Mouse (Mus musculus) erythroblast, embryonic 14.5 days (primary cell): ENCODE measurements around the gene Patj. TPM values are rescaled to one million over a fixed set of nuclear protein-coding genes. Genes with fewer than 3 reads are reported as not detected.

Experiments used
- H3K27me3 ChIP-seq: 2 replicates; pipeline ENCODE4 v1.6.1; 2012; ENCODE audit warnings: inconsistent platforms; ENCODE audit not compliant: control insufficient read depth
- H3K36me3 ChIP-seq: 2 replicates; pipeline ENCODE4 v1.6.1; 2012; ENCODE audit warnings: mild to moderate bottlenecking, inconsistent platforms; ENCODE audit not compliant: control insufficient read depth
- H3K4me1 ChIP-seq: 2 replicates; pipeline ENCODE4 v1.6.1; 2012; ENCODE audit warnings: inconsistent platforms; ENCODE audit not compliant: control insufficient read depth
- H3K4me3 ChIP-seq: replicated peaks from 2 replicates; pipeline ENCODE3; 2012; ENCODE audit warnings: moderate library complexity, mild to moderate bottlenecking, inconsistent platforms
- H3K9me3 ChIP-seq: 2 replicates; pipeline ENCODE4 v1.6.1; 2012; ENCODE audit warnings: low read length, inconsistent platforms, mixed read lengths; ENCODE audit not compliant: control insufficient read depth
- GATA1 ChIP-seq: IDR thresholded peaks from 2 replicates; pipeline ENCODE4 v1.6.1; 2012; ENCODE audit warnings: low read length, inconsistent platforms, mixed read lengths
- TAL1 ChIP-seq: IDR thresholded peaks from 3 replicates; pipeline ENCODE4 v1.6.1; 2012; ENCODE audit warnings: low read length, inconsistent platforms, mixed read lengths
- polyA plus RNA-seq: library from polyadenylated mRNA; stranded (reverse); fragments of >175 nt; gene quantifications from 2 replicates; pipeline ENCODE4 v1.2.3, GENCODE M21; 2012

Gene Patj
- polyA plus RNA-seq, 1 experiment: not detected

- H3K4me3 ChIP-seq: no peak overlapping the region
- H3K4me1 ChIP-seq: no peaks in the 10 kb centered on the region
- no peaks in the 10 kb centered on the region for H3K36me3 ChIP-seq
- no peaks in the 10 kb centered on the region for H3K9me3 ChIP-seq
- no peaks in the 10 kb centered on the region for H3K27me3 ChIP-seq
- no peak for TF ChIP-seq TAL1
- TF ChIP-seq GATA1: no peak
Measured at GRCm38 (mm10) chr4:98577275-98577674, 181.7 kb downstream of the Patj start.

- Histone ChIP-seq H3K27me3 (no peaks in the 10 kb centered on the region), H3K4me1 (no peaks in the 10 kb centered on the region), H3K36me3 (no peaks in the 10 kb centered on the region), H3K9me3 (no peaks in the 10 kb centered on the region), H3K4me3 (no peak overlapping the region)
- TF ChIP-seq TAL1 (no peak), GATA1 (no peak)
Measured at GRCm38 (mm10) chr4:98577957-98578541, 182.5 kb downstream of the Patj start.

- no peak overlapping the region for H3K4me3 ChIP-seq
- TF ChIP-seq GATA1: no peak
- TF ChIP-seq TAL1: no peak
- H3K36me3 ChIP-seq: no peaks in the 10 kb centered on the region
- no peaks in the 10 kb centered on the region for H3K9me3 ChIP-seq
- no peaks in the 10 kb centered on the region for H3K4me1 ChIP-seq
- no peaks in the 10 kb centered on the region for H3K27me3 ChIP-seq
Measured at GRCm38 (mm10) chr4:98581456-98581855, 185.9 kb downstream of the Patj start.

GRCm38 (mm10) chr4:98584023-98584422, 188.4 kb downstream of the Patj start:
- no peak for TF ChIP-seq GATA1
- no peak for TF ChIP-seq TAL1
- H3K27me3 ChIP-seq: no peaks in the 10 kb centered on the region
- H3K36me3 ChIP-seq: no peaks in the 10 kb centered on the region
- H3K4me1 ChIP-seq: no peaks in the 10 kb centered on the region
- H3K4me3 ChIP-seq: no peak overlapping the region
- H3K9me3 ChIP-seq: no peaks in the 10 kb centered on the region

- no peak overlapping the region for H3K4me3 ChIP-seq
- H3K9me3 ChIP-seq: no peaks in the 10 kb centered on the region
- no peaks in the 10 kb centered on the region for H3K36me3 ChIP-seq
- H3K27me3 ChIP-seq: no peaks in the 10 kb centered on the region
- TF ChIP-seq GATA1: no peak
- TF ChIP-seq TAL1: no peak
- H3K4me1 ChIP-seq: no peaks in the 10 kb centered on the region
Measured at GRCm38 (mm10) chr4:98586303-98586702, 190.7 kb downstream of the Patj start.

- Histone ChIP-seq H3K36me3 (no peaks in the 10 kb centered on the region), H3K4me1 (no peaks in the 10 kb centered on the region), H3K4me3 (no peak overlapping the region), H3K9me3 (no peaks in the 10 kb centered on the region), H3K27me3 (no peaks in the 10 kb centered on the region)
- TF ChIP-seq GATA1 (no peak), TAL1 (no peak)
Measured at GRCm38 (mm10) chr4:98587686-98588085, 192.1 kb downstream of the Patj start.

GRCm38 (mm10) chr4:98593961-98594360, 198.4 kb downstream of the Patj start:
- H3K36me3 ChIP-seq: no peaks in the 10 kb centered on the region
- no peaks in the 10 kb centered on the region for H3K27me3 ChIP-seq
- TF ChIP-seq GATA1 (no peak), TAL1 (no peak)
- H3K9me3 ChIP-seq: no peaks in the 10 kb centered on the region
- H3K4me3 ChIP-seq: no peak overlapping the region
- H3K4me1 ChIP-seq: no peaks in the 10 kb centered on the region

GRCm38 (mm10) chr4:98598546-98598971, 203.0 kb downstream of the Patj start:
- H3K9me3 ChIP-seq: no peaks in the 10 kb centered on the region
- no peak overlapping the region for H3K4me3 ChIP-seq
- TF ChIP-seq GATA1 (no peak), TAL1 (no peak)

GRCm38 (mm10) chr4:98599358-98599757, 203.8 kb downstream of the Patj start:
- no peaks in the 10 kb centered on the region for H3K36me3 ChIP-seq
- H3K27me3 ChIP-seq: no peaks in the 10 kb centered on the region
- H3K4me1 ChIP-seq: no peaks in the 10 kb centered on the region
- H3K9me3 ChIP-seq: no peaks in the 10 kb centered on the region
- no peak overlapping the region for H3K4me3 ChIP-seq
- TF ChIP-seq GATA1 (no peak), TAL1 (no peak)

More at GRCm38 (mm10) chr4:98598546-98598971, 203.0 kb downstream of the Patj start:
- Histone ChIP-seq H3K36me3 (no peaks in the 10 kb centered on the region), H3K27me3 (no peaks in the 10 kb centered on the region), H3K4me1 (no peaks in the 10 kb centered on the region)

- no peak overlapping the region for H3K4me3 ChIP-seq
- no peak for TF ChIP-seq TAL1
- TF ChIP-seq GATA1: no peak
- H3K36me3 ChIP-seq: no peaks in the 10 kb centered on the region
- no peaks in the 10 kb centered on the region for H3K9me3 ChIP-seq
- H3K4me1 ChIP-seq: no peaks in the 10 kb centered on the region
- no peaks in the 10 kb centered on the region for H3K27me3 ChIP-seq
Measured at GRCm38 (mm10) chr4:98603131-98603530, 207.5 kb downstream of the Patj start.
